Mouse (Mus musculus) layer of hippocampus, postnatal 25 days (tissue): Measurements from ENCODE around the gene Ninl. TPM values are rescaled to one million over a fixed set of nuclear protein-coding genes. Genes with fewer than 3 reads are reported as not detected.

ENCODE experiments used
- DNase-seq, 2 experiments: peaks; one replicate each; pipeline ENCODE4 v3.0.0; 2022; ENCODE audit warnings: mixed read lengths in 2 of 2, low spot score in 1 of 2; ENCODE audit errors: extremely low spot score in 1 of 2
- total RNA-seq, 2 experiments: library from RNA; stranded (reverse); gene quantifications; 2 replicates each; pipeline ENCODE4 v1.2.3; 2021

The Ninl gene
- total RNA-seq, result 1 to 10 TPM; 4.0 to 7.3 TPM

GRCm38 (mm10) chr2:151039232-151039695, at the start of gene Ninl, which contains the start of gene Nanp:
Ninl (minus strand) TSS chr2:151039382.
Nanp (minus strand) TSS chr2:151039398.
- DNase-seq, result peak; percentile 81 to 82

GRCm38 (mm10) chr2:151056637-151057036, 17.5 kb upstream of the Ninl start:
- DNase-seq, result no peak

GRCm38 (mm10) chr2:151040411-151040810, 1.2 kb upstream of the Ninl start:
- no peak for DNase-seq

DNA sequence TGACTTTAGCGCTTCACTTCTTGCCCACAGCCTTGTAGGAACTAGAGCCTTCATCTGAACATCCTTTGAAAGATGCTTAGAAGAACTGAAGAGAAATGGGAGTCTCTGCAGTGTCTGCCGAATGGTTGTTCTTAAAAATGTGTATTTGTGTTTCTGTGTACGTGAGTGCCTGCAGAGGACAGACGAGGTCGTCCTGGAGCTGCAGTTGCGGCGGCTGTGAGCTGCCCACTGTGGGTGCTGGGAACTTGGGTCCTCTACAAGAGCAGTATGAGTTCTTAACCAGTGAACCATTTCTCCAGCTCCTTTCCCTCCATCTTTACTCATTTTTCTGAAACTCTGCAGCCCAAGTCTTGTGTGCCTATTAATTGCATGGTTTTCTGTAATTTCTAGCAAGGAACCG, 544 bp upstream of the Ninl start:
- DNase-seq, result no peak

GRCm38 (mm10) chr2:151038811-151039222, 365 bp downstream of the Ninl start:
- DNase-seq, result peak in 1 of 2 experiments; percentile 12

DNA sequence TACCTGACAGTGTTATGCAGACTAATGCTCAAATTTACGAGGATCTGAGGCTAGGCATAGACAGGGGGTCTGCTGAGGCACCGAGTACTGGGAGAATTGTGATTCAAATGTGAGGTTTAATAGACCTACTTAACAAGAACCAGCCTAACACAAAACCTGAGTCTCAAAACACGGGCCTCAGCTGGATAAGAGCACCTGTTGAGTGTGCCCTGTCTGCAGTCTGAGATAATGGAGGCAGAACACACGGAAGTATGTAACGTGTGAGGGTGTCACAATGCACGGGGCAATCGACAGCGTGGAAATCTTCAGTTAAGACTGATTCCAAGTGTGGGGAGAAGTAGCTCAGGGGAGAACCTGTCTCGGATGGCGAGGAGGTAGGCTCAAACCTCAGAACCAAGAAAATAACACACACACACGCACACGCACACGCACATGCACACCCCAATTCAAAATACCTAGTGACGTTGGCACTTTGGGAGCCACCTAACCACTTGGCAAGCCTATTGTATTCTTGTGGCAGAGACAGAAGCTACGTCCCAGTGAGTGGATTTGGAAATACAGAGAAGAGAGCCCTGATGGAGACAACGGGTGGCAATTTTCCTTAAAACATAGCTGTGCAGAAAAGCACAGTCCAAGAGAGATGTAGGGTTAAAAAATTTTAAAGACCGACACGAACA, 1.2 kb downstream of the Ninl start:
- no peak for DNase-seq

GRCm38 (mm10) chr2:151037292-151037691, 1.9 kb downstream of the Ninl start:
- DNase-seq, result no peak

GRCm38 (mm10) chr2:151036721-151037120, 2.5 kb downstream of the Ninl start:
- DNase-seq, result no peak

DNA sequence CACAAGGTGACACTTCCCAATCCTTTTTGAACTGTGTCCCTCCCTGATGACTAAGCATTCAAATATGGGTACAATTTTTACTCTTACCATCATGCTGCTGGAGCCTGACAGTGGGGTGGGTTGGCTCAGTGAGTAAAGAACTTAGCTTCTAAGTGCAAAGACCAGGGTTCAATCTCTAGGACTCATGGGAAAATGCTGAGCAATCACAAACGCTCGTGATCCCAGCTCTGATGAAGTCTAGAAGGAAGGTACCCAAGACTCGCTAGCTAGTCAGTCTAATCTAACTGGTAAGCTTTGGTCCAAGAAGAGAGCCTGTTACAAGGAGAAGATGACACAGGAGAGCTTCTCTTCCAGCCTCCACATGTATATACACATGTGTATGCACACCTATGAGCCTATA, 4.7 kb downstream of the Ninl start:
- no peak for DNase-seq

GRCm38 (mm10) chr2:151021158-151021557, 18.0 kb downstream of the Ninl start:
- DNase-seq, result no peak

GRCm38 (mm10) chr2:151015316-151015715, 23.9 kb downstream of the Ninl start:
- no peak for DNase-seq

- DNase-seq, result no peak
Measured at GRCm38 (mm10) chr2:151011273-151011672, 27.9 kb downstream of the Ninl start.

GRCm38 (mm10) chr2:151009515-151010085, 29.6 kb downstream of the Ninl start:
- DNase-seq, result no peak

DNA sequence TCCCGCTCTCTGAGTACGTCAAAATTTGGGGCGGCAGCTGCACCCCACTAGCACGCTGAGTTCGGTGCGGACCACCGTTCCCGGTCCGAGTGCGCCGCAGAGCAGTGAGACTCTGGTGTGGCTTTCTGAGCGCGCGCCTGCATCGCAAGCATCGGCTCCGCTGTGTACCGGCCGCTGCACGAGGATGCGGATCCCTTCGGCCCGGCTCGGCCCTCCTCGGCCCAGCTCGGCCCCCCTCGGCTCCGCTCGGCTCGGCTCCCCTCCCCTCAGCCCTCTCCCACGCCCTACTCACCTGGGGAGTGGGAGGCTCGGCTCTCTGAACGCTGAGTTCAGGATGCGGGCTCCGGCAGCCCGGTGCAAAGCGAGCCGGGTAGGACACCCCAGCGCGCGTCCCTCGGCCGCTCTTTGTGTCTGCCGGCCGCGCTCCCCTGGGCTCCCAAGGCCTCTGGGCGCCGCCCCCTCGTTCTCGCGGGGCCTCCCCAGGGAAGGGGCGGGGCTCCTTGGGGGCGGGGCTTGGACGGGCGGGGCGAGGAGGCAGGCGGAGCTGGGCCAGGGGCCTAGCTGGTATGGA, 30.2 kb downstream of the Ninl start:
- peak; percentile 63 to 79 for DNase-seq

- DNase-seq, result no peak
Measured at GRCm38 (mm10) chr2:151008517-151008932, 30.7 kb downstream of the Ninl start.

- DNase-seq, result no peak
Measured at GRCm38 (mm10) chr2:151008006-151008405, 31.2 kb downstream of the Ninl start.

GRCm38 (mm10) chr2:151006281-151006945, 32.8 kb downstream of the Ninl start:
- DNase-seq, result no peak

GRCm38 (mm10) chr2:151004390-151004789, 34.8 kb downstream of the Ninl start:
- DNase-seq, result no peak

DNA sequence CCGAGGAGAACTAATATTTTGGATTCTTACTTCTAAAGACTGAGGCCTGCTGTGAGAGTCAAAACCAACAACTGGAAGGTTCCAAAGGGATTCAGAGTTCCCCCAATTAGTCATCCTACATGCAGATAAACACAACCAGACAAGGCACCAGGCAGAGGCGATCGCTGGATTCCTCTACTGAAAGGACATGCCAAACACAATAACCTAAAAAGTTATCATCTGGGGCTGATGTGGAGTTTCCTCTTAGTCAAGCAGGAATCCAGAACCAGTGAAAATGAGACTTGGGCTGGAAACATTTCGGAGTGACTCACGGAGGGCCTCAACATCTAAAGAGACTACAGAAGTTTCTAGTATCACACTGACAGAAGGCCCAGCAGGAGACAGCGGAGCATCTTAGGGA, 35.4 kb downstream of the Ninl start:
- DNase-seq, result no peak

- no peak for DNase-seq
Measured at GRCm38 (mm10) chr2:151001619-151002175, 37.5 kb downstream of the Ninl start.
